Mouse (Mus musculus) CD4-positive, CD25-positive, alpha-beta regulatory T cell, adult 4 months (primary cell): ENCODE data around the gene Dnah2. TPM values are rescaled to one million over a fixed set of nuclear protein-coding genes. Genes with fewer than 3 reads are reported as not detected.

Experiments used
- ATAC-seq: one replicate; pipeline ENCODE4 v1.8.0; 2017
- polyA plus RNA-seq, 2 experiments: library from polyadenylated mRNA; unstranded; fragments of 100-300 nt; shearing (Covaris generic); gene quantifications; one replicate each; pipeline ENCODE4 v1.2.1; 2017

Dnah2 gene
- polyA plus RNA-seq, 2 experiments from 2014 or later = 0.09 TPM; not detected in 1

- no peak for ATAC-seq
Measured at GRCm38 (mm10) chr11:69527098-69528030, 21.5 kb downstream of the Dnah2 start.

DNA sequence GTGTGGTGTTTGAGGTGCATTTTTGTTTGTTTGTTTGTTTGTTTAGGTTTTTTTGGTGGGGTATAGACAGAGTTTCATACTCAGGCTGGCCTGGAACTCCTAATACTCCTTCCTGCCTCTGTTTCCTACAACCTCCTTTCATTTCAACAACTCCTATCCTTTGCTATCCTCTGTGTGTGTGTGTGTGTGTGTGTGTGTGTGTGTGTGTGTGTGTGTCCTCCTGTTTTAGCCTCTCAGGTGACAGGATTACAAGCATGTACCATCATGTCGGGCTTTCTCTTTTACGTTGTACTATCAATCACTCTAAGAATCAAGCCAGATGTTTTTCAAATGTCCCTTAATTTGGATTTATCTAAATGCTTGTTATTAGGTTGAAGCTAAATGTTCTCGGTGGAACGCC is 22.3 kb downstream of the Dnah2 start:
- no peak for ATAC-seq

DNA sequence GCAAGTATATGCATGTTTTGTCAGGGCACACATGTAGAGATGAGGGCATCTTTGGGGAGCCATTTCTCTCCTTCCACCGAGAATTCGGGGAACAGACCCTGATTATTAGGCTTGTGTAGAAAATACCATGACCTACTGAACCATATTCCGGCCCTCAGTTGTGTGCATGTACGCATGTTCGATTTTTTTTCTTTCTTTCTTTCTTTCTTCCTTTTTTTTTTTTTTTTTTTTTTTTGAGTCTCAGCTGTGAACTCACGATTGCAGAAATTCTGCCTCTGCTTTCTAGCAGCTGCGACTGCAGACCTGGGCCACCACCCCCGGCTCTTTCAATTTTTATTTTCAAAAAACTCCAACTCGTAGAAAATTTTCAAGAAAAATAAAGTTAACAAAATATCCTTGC is 23.2 kb downstream of the Dnah2 start:
- no peak for ATAC-seq

- ATAC-seq = no peak
Measured at GRCm38 (mm10) chr11:69523651-69524050, 25.3 kb downstream of the Dnah2 start.

DNA sequence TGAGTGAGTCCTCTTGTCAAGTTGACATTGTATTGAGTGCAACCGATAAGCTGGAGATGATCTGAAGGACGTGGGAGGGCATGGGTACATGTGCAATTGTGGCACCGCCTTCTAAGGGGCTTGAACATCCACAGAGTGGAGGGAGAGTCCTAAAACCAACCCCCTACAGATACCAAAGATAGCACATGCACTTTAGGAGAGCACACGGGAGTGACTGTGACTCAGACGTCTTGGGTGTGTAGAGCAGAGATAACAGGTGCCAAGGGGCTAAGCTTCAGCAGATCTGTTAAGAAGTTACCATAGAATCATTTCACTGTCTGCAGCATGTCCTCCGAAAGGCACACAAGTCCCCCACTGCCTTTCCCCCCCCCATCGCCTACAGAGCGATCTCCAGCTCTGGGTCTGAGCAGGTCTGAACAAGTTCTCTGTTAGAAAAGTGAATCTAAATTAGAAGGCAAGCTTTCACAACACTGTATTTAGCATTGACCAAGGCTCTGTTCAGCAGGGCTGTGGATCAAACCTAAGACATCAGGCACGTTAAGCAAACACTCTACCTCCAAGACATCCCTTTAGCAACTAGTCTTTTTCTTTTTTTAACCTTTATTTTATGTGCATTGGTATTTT is 27.3 kb downstream of the Dnah2 start:
- no peak for ATAC-seq

DNA sequence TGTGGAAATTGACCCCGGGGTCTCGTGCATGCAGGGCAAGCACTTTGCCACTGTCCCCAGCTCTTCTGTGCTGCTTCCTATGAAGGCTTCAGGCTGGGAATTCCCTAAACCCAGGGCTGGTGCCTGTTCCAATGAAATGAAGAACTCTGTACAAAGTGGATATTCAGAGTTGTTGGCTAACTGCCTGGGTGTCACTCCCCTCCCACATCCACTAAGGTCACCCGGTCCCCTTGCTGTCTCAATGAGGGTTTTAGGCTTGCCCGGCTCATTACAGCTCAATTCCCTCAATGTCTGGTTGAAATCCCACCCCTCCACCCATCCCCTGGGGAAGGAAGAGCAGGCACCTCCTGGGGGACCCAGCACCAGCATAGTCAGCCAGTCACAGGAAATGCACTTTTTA is 28.9 kb downstream of the Dnah2 start:
- ATAC-seq = no peak

GRCm38 (mm10) chr11:69516661-69517060 is 32.2 kb downstream of the Dnah2 start:
- no peak for ATAC-seq

GRCm38 (mm10) chr11:69516151-69516640 is 32.7 kb downstream of the Dnah2 start:
- no peak for ATAC-seq

- ATAC-seq = peak; percentile 61
Measured at GRCm38 (mm10) chr11:69513840-69514239, 35.1 kb downstream of the Dnah2 start.

DNA sequence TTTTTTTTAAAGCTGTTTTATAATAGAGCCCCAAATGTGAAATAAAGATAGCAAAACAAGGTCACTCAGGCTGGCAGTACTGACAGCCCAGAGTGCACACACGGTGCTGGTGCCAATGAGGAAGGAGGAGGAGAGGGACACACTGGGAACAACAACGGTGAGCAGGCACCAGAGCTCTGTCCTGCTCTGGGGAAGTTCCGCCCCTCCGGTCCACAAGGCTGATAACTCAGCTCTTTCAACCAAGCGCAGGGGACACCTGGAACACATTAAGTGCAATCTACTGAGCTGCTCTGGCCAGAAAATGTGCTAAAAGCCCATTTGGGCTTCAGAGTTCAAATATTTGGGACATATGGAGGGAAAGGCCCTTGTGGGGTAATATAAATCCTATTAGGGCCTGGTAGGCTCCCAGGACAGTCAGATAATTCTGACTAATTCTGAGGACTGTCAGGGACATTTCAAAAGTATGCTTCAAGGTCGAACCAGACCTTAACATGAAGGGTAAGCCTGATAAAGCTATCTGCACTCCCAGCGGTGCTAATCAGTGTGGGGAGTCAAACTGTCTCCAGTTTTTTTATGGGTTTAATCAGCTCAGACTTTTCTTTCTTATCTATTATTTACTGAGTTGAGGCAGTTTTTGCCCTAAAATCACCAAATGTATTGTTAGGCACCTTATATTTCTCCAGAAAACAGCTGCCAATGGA is 38.0 kb downstream of the Dnah2 start:
- no peak for ATAC-seq

GRCm38 (mm10) chr11:69503863-69504280 is 45.0 kb downstream of the Dnah2 start:
- no peak for ATAC-seq

DNA sequence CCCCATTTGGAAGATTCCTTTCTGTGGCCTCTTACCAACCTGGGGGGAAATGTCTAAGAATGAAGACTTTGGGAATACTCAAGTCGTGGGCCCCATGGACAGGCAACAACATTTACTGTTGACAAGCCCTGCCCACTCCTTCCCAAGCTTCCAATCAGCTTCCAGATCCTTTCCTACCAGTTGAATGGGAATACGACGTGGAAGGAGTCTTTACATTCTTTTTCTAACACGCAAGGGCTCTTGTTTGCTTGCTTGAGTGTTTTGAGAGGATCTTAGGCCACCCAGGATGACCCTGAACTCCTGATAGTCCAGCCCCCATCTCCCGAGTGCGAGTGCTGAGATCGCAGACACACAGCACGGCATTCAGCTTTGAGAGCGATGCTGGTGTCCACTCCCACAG is 47.4 kb downstream of the Dnah2 start:
- no peak for ATAC-seq

GRCm38 (mm10) chr11:69499140-69499539 is 49.8 kb downstream of the Dnah2 start:
- no peak for ATAC-seq

DNA sequence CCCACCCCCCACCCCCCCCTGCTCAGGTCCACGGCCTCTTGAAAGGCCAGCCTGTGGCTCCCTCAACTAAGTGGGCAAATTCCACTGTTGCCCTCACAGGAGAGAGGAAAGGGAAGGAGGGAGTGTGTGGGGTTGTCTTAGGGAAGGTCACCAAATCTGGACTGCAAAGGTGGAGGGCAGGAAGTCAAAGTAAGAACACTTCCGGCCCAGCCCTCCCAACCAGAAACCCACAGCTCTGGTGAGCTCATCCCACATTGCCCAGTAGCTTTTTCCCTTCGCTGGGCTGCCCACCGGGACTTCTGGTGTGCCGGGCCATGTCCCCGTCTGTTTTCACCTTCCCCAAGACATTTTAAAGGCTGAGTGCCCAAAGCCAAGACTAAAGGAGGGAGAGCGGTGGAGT is 57.2 kb downstream of the Dnah2 start:
- ATAC-seq = peak; percentile 47

- ATAC-seq = no peak
Measured at GRCm38 (mm10) chr11:69490898-69491297, 58.0 kb downstream of the Dnah2 start.

- no peak for ATAC-seq
Measured at GRCm38 (mm10) chr11:69487474-69487873, 61.4 kb downstream of the Dnah2 start.

- ATAC-seq = no peak
Measured at GRCm38 (mm10) chr11:69477645-69478044, 71.3 kb downstream of the Dnah2 start.

GRCm38 (mm10) chr11:69476802-69477201 is 72.1 kb downstream of the Dnah2 start:
- ATAC-seq = no peak

DNA sequence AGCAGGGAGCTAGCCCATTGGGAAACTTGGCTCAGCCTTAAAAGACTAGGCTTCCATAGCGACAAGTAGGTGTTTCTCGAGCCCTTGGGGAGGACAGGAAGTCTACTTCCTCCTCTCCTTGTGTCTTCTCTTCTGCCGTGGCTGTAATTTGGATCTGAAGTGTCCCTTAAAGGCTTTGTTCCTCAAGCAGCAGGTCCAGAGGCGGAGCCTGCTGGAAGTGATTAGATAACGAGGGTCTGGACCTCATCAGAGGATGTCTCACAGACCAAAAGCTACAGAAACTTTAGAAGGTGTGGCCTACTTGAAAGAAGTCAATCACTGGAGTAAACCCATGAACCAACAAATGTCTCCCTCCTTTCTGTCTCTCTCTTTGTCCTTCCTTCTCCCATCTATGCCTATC is 74.2 kb downstream of the Dnah2 start:
- no peak for ATAC-seq

DNA sequence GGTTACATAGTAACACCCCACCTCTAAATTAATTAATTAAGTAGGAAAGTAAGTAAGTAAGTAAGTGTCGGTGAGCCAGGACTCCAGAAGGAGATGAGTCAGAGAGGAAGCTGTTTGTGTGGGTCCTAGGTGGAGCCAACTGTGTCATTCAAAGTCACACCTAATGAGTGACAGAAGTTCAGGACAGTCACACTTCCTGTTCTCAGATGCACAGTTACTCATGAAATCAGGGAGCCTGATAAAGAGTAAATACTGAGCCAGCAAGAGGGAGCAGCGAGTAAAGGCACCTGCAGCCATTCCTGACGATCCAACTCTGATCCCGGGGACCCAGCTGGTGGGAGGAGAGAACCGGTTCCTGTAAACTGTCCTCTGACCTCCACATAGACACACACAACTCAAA is 76.2 kb downstream of the Dnah2 start:
- peak; percentile 65 for ATAC-seq

- ATAC-seq = no peak
Measured at GRCm38 (mm10) chr11:69471491-69471890, 77.4 kb downstream of the Dnah2 start.

DNA sequence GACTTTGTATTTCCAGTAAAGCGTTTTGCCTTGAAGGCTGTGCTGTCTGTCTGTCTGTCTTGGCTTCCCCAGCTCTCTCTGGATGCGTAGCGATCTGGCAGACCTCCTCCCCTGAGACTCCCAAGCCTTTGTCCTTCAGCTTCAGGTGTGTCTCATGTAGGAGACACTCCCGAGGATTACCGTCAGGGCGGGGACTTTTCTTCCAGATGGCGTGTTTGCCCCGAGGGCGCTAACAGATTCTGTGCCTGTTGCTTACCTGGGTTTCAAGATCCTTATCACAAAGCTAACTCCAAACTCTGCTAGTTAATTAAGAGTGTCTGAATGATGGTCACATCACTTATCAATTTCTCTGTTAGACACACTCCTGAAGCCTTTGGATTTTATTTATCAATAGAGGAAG is 79.6 kb downstream of the Dnah2 start:
- ATAC-seq = no peak

DNA sequence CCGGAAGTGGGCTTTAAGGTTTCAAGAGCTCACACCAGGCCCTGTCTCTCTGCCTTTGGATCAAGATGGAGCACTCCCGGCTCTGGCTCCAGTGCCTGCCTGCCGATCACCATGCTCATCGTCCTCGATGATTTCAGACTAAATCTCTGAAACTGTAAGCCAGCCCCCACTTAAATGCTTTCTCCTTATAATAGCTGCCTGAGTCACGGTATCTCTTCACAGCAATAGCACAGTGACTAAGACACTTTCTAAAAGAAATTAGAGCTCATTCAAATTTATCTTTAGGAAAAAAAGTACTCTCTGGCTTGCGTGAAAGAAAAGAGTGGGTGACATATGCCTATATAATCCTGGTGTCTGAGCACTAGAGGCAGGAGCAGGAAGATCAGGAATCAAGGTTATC is 84.9 kb downstream of the Dnah2 start:
- no peak for ATAC-seq
